Mouse (Mus musculus) myocyte (in vitro differentiated cells): ENCODE results near the gene Cxcr6. TPM values are rescaled to one million over a fixed set of nuclear protein-coding genes. Genes with fewer than 3 reads are reported as not detected.
A peak's percentile ranks its signal among the peaks of the same experiment; 100 is the strongest.

Experiments used
- H3K27me3 ChIP-seq: one replicate; pipeline ENCODE4 v1.6.1; 2011; ENCODE audit not compliant: control insufficient read depth, insufficient read depth, insufficient read length
- H3K36me3 ChIP-seq: one replicate; pipeline ENCODE4 v1.6.1; 2011; ENCODE audit not compliant: control insufficient read depth, insufficient read depth
- H3K4me2 ChIP-seq: one replicate; pipeline ENCODE4 v1.6.1; 2011; ENCODE audit warnings: low read depth, control low read depth
- H3K4me3 ChIP-seq: one replicate; pipeline ENCODE4 v1.5.1; 2011; ENCODE audit warnings: mild to moderate bottlenecking, control low read depth, moderate library complexity
- H3K79me2 ChIP-seq: one replicate; pipeline ENCODE4 v1.6.1; 2011; ENCODE audit not compliant: control insufficient read depth, insufficient read depth
- H3ac ChIP-seq: one replicate; pipeline ENCODE4 v1.6.1; 2011; ENCODE audit not compliant: control insufficient read depth, insufficient read length
- CEBPB ChIP-seq: IDR thresholded peaks from 2 replicates; pipeline ENCODE4 v1.6.1; 2011; ENCODE audit warnings: mild to moderate bottlenecking, moderate library complexity; ENCODE audit not compliant: poor library complexity, insufficient read depth, severe bottlenecking
- E2F4 ChIP-seq: IDR thresholded peaks from one replicate; pipeline ENCODE4 v1.6.1; 2011; ENCODE audit warnings: mild to moderate bottlenecking, control low read depth, moderate library complexity; ENCODE audit not compliant: insufficient read depth
- MAX ChIP-seq: IDR thresholded peaks from one replicate; pipeline ENCODE4 v1.6.1; 2011; ENCODE audit warnings: low read depth, mild to moderate bottlenecking, control low read depth
- MYOD1 ChIP-seq, 3 experiments: IDR thresholded peaks; one replicate each; pipeline ENCODE4 v1.6.1; 2011; ENCODE audit warnings: control low read depth in 2 of 3, low read depth in 2 of 3, mild to moderate bottlenecking in 2 of 3, moderate library complexity in 1 of 3; ENCODE audit not compliant: insufficient read length in 2 of 3, control insufficient read depth in 1 of 3
- MYOG ChIP-seq, 3 experiments: IDR thresholded peaks; one replicate each; pipeline ENCODE4 v1.6.1; 2011; ENCODE audit warnings: control low read depth in 2 of 3, low read depth in 2 of 3, mild to moderate bottlenecking in 2 of 3; ENCODE audit not compliant: insufficient read length in 2 of 3, control insufficient read depth in 1 of 3, insufficient read depth in 1 of 3
- POLR2A ChIP-seq: IDR thresholded peaks from one replicate; pipeline ENCODE4 v1.6.1; 2011; ENCODE audit warnings: low read depth, mild to moderate bottlenecking, control low read depth, moderate library complexity; ENCODE audit not compliant: insufficient read length
- POLR2AphosphoS2 ChIP-seq: IDR thresholded peaks from one replicate; pipeline ENCODE4 v1.6.1; 2011; ENCODE audit warnings: low read depth, control low read depth; ENCODE audit not compliant: insufficient read length
- REST ChIP-seq: IDR thresholded peaks from one replicate; pipeline ENCODE4 v1.6.1; 2011; ENCODE audit warnings: mild to moderate bottlenecking, control low read depth, moderate library complexity; ENCODE audit not compliant: insufficient read depth, insufficient read length
- SRF ChIP-seq: IDR thresholded peaks from one replicate; pipeline ENCODE4 v1.6.1; 2011; ENCODE audit warnings: low read depth; ENCODE audit not compliant: control insufficient read depth, insufficient read length
- TCF12 ChIP-seq: IDR thresholded peaks from one replicate; pipeline ENCODE4 v1.6.1; 2011; ENCODE audit warnings: mild to moderate bottlenecking, control low read depth; ENCODE audit not compliant: poor library complexity, insufficient read depth, severe bottlenecking
- TCF3 ChIP-seq: IDR thresholded peaks from one replicate; pipeline ENCODE4 v1.6.1; 2011; ENCODE audit warnings: low read depth, control low read depth; ENCODE audit not compliant: insufficient read length
- USF1 ChIP-seq: IDR thresholded peaks from one replicate; pipeline ENCODE4 v1.6.1; 2011; ENCODE audit warnings: low read depth, mild to moderate bottlenecking, control low read depth, moderate library complexity
- polyA plus RNA-seq: library from polyadenylated mRNA; unstranded; fragments of >200 nt; fragmentation: generic; extraction: Trizol; gene quantifications from one replicate; pipeline ENCODE4 v1.2.1, GENCODE M21; 2012; ENCODE audit warnings: missing spikeins

Cxcr6 gene
- polyA plus RNA-seq, 1 experiment = 0.52 TPM

DNA sequence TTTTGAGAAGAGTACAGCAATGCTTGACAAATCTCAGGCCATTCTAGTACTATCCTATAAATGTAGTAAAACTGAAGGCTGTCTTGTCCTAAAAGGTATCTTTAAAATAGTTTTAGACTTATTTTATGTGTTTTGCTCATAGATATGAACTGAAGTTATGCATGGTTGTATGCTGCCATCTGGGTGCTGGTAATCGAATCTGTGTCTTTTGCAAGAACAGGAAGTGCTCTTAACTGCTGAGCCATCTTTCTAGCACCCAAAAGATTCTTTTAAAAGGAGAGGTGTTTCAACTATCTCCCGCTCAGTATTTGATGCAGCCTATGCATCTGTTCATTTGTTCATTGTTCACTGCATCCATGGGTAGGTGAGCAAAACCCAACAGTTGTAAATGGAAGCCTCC lies 1.0 kb upstream of the Cxcr6 start:
- peaks cover 17% of the 10 kb centered on the region for H3K36me3 ChIP-seq
- no peak overlapping the region for H3K4me2 ChIP-seq
- no peak overlapping the region for H3ac ChIP-seq
- H3K4me3 ChIP-seq = no peak overlapping the region
- TF ChIP-seq TCF3 = no peak
- TF ChIP-seq REST = no peak
- TF ChIP-seq CEBPB = no peak
- TF ChIP-seq TCF12 = no peak
- no peak for TF ChIP-seq POLR2AphosphoS2
- no peaks in the 10 kb centered on the region for H3K27me3 ChIP-seq
- no peaks in the 10 kb centered on the region for H3K79me2 ChIP-seq

- no peak overlapping the region for H3ac ChIP-seq
- H3K27me3 ChIP-seq = no peaks in the 10 kb centered on the region
- peaks cover 11% of the 10 kb centered on the region for H3K36me3 ChIP-seq
Measured at GRCm38 (mm10) chr9:123808583-123808982, 2.3 kb downstream of the Cxcr6 start.

DNA sequence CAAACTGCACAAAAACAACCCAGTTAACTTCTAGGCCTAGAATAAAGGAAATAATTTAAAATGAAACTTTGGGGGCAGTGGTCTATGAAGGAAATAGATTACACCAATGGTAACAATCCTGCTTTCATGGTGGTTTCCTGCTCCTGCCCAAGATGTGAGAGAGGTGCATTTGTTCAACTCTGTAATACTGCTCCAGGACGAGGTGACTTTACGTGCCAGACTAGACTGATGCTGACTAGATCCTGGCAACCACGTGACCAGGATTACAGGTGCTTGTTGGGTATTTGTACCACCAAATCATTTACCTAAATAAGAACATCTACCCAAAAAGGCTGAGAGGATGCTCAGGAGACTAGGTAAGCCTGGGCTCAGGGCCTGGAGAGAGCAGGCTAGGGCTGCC lies 5.6 kb downstream of the Cxcr6 start:
- Histone ChIP-seq H3K36me3 (peaks cover 19% of the 10 kb centered on the region), H3K4me2 (no peak overlapping the region), H3K79me2 (no peaks in the 10 kb centered on the region), H3ac (no peak overlapping the region), H3K27me3 (no peaks in the 10 kb centered on the region), H3K4me3 (no peak overlapping the region)
- no peak for TF ChIP-seq POLR2AphosphoS2
- no peak for TF ChIP-seq USF1
- TF ChIP-seq TCF3 = no peak
- no peak for TF ChIP-seq CEBPB
- TF ChIP-seq REST = no peak
- no peak for TF ChIP-seq SRF
- no peak for TF ChIP-seq POLR2A
- no peak for TF ChIP-seq E2F4

More at GRCm38 (mm10) chr9:123808583-123808982, 2.3 kb downstream of the Cxcr6 start:
- Histone ChIP-seq H3K79me2 (no peaks in the 10 kb centered on the region), H3K4me2 (peak overlapping the region; percentile 70), H3K4me3 (no peak overlapping the region)
- TF ChIP-seq SRF (no peak), REST (no peak), MYOG (IDR thresholded peaks at IDR 0.05; ENCODE audit: control insufficient read depth in 1 of 3, insufficient read depth in 1 of 3, insufficient read length in 2 of 3, low read depth in 2 of 3) (no peak)

GRCm38 (mm10) chr9:123814326-123814725 lies 8.1 kb downstream of the Cxcr6 start:
- TF ChIP-seq CEBPB (no peak), SRF (no peak), POLR2A (no peak), E2F4 (no peak), POLR2AphosphoS2 (no peak), REST (no peak), MYOG (IDR thresholded peaks at IDR 0.05; ENCODE audit: control insufficient read depth in 1 of 3, insufficient read depth in 1 of 3, insufficient read length in 2 of 3, low read depth in 2 of 3) (no peak), TCF3 (no peak), USF1 (no peak), MYOD1 (IDR thresholded peaks at IDR 0.05; ENCODE audit: control insufficient read depth in 1 of 3, insufficient read length in 2 of 3, low read depth in 2 of 3) (no peak), MAX (no peak), TCF12 (no peak)
- Histone ChIP-seq H3K79me2 (no peaks in the 10 kb centered on the region), H3ac (no peak overlapping the region), H3K4me2 (no peak overlapping the region), H3K36me3 (peaks cover 16% of the 10 kb centered on the region), H3K4me3 (no peak overlapping the region), H3K27me3 (no peaks in the 10 kb centered on the region)

DNA sequence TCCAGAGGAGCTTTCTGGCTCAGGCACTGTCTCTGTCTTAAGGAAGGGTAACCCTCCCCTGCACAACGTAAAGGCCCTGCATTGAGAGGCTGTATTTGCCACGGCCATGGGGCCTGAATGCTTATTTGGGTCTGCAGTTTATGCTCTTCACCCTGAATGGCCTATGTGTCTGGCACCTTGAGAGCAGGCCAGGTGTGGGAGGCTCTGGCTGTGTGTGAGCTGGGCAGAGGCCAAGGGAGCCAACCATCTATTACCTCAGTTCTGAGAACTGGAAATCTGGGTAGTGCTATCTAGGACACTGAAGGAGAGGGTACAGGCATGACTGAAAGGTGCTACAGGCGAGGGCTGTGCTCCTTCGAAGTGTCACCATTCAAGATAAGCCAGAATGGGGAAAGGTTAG lies 8.5 kb downstream of the Cxcr6 start:
- peaks cover 16% of the 10 kb centered on the region for H3K36me3 ChIP-seq
- H3K4me2 ChIP-seq = no peak overlapping the region
- no peaks in the 10 kb centered on the region for H3K79me2 ChIP-seq
- no peak overlapping the region for H3ac ChIP-seq
- TF ChIP-seq E2F4 (no peak), POLR2AphosphoS2 (no peak), REST (no peak), MYOG (IDR thresholded peaks at IDR 0.05; ENCODE audit: control insufficient read depth in 1 of 3, insufficient read depth in 1 of 3, insufficient read length in 2 of 3, low read depth in 2 of 3) (no peak), MYOD1 (IDR thresholded peaks at IDR 0.05; ENCODE audit: control insufficient read depth in 1 of 3, insufficient read length in 2 of 3, low read depth in 2 of 3) (no peak), USF1 (no peak), TCF3 (no peak), SRF (no peak), MAX (no peak), TCF12 (no peak), CEBPB (no peak), POLR2A (no peak)
- H3K27me3 ChIP-seq = no peaks in the 10 kb centered on the region
- no peak overlapping the region for H3K4me3 ChIP-seq
